Mouse (Mus musculus) frontal cortex, postnatal 14 days (tissue): ENCODE measurements at regions not wholly inside any gene's neighbourhood (a gene's known extent, or its start where the extent isn't known, plus 50 kb on each side); places are given as distances from the start of the nearest gene placed in this dataset.

Source experiments
- DNase-seq, 2 experiments: peaks; one replicate each; pipeline ENCODE4 v3.0.0; 2022; ENCODE audit warnings: low spot score in 2 of 2

- DNase-seq = peak; percentile 8 to 49
These were observed 67.1 kb upstream of the Gabrg2 start for GRCm38 (mm10) chr11:42067788-42068187.

- DNase-seq = no peak
These were observed 50.9 kb upstream of the Gabrg2 start for GRCm38 (mm10) chr11:42051567-42051966.
